Mouse (Mus musculus) left cerebral cortex, postnatal 10 days (tissue): ENCODE results near the gene Ldah. TPM values are rescaled to one million over a fixed set of nuclear protein-coding genes. Genes with fewer than 3 reads are reported as not detected.

Source experiments
- DNase-seq, 2 experiments: peaks; one replicate each; pipeline ENCODE4 v3.0.0; 2021 to 2022; ENCODE audit warnings: low spot score in 2 of 2, mixed read lengths in 1 of 2; ENCODE audit errors: extremely low spot score in 1 of 2
- intact Hi-C: fragments of 180-260 bp; cut with DNase I; formaldehyde crosslinking; loops from one replicate; pipeline ENCODE4 v1.15.1; 2025
- total RNA-seq, 2 experiments: library from RNA; stranded (reverse); gene quantifications; 2 replicates each; pipeline ENCODE4 v1.2.3; 2021

Gene Ldah
- total RNA-seq, 2 experiments from 2014 or later, result 37.5 to 43.8 TPM

DNA sequence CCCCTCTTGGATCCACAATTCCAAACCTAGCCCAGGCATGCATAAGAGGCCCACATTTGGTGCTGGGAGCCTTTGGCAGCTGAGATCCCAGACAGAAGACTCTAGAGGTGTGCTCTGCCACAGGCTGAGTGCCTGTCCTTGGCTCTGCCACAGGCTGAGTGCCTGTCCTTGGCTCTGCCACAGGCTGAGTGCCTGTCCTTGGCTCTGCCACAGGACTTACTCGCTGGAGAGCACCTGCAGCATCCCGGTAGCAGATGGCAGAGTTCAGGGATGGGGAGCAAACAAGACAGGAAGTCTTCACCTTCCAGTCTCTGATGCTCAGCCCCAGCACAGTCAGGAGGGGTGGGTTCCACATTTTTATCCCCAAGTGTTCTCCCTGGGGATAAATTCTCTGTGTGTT is 97.4 kb downstream of the Ldah start:
- intact Hi-C loops, result loop anchor here (5.0 kb wide), 1 partner anchor 313 kb away; no protein-coding TSS in a partner anchor
- no peak for DNase-seq

DNA sequence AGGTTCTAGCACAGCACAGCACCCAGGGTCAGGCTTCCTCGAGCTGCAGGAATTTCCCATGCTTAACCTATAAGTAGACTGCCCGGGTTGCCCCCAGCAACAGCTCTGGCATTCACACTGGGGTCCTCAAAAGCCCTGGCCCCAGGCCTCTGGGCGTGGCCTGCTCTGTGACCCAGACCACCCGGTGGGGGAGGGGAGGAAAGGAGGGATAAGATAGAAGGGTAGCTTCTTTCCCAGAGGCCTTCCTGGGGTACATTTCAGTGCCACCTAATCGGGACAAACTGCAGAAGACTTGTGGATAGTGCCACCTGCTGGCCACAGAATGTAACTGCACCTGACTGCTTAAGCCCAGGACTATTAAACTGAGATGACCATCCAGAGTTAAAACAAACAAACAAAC is 98.5 kb downstream of the Ldah start:
- peak in 1 of 2 experiments; percentile 73 for DNase-seq
- intact Hi-C loops, result loop anchor here (5.0 kb wide), 1 partner anchor 314 kb away; no protein-coding TSS in a partner anchor

DNA sequence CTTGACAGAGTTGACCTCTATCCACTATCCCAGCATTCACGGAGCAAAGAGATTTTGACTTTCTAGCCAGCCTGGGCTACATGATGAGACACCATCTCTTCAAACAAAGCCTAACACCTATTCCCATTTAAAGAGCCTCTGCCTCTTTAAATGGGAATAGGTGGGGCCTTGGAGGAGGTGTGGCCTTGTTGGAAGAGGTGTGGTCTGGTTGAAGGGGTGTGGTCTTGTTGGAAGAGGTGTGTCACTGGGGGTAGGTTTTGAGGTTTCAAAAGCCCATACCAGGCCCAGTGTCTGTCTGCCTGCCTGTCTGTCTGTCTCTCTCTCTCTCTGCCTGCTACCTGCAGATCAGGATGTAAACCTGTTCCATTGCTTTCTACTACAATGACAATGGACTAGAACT is 99.0 kb downstream of the Ldah start:
- intact Hi-C loops, result loop anchor here (1.0 to 5.0 kb wide), 2 partner anchors 247 to 315 kb away; no protein-coding TSS in a partner anchor
- DNase-seq, result no peak

DNA sequence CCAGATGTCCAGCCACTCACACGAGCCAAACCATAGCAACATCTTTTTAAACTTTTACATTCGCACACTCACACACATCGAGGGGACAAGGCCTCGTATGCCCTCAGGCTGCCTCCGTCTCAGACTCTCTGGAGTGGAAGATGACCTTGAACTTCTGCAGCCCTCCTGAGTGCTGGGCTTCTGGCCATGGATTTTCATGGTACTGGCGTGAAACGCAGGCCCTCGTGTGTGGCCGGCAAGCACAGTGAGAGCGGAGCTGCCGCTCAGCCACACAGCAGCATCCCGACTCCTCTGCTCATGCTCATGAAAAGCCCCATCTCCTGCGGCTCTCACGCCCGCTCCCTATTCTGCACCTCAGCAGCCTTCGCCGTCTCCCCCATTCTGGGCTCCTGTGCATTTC is 103.1 kb downstream of the Ldah start:
- intact Hi-C loops, result no loop called here
- DNase-seq, result no peak

DNA sequence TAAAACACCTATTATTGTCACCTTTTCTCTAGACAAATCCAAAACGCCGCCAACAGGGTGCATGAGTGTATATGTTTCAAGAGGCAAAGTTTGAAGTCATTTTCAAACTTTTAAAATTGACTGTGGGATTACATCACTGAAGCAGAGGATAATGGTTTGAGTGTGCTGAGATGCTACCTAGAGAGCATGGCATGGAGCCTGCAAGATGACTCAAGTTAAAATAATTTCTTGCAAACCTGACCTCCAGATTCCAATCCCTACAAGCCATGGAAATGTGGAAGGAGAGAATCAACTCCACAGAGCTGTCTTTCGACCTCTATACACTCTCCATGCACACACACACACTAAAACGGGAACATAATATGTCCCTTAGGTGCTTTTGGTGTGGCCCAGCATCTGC is 104.4 kb downstream of the Ldah start:
- intact Hi-C loops, result no loop called here
- no peak for DNase-seq

DNA sequence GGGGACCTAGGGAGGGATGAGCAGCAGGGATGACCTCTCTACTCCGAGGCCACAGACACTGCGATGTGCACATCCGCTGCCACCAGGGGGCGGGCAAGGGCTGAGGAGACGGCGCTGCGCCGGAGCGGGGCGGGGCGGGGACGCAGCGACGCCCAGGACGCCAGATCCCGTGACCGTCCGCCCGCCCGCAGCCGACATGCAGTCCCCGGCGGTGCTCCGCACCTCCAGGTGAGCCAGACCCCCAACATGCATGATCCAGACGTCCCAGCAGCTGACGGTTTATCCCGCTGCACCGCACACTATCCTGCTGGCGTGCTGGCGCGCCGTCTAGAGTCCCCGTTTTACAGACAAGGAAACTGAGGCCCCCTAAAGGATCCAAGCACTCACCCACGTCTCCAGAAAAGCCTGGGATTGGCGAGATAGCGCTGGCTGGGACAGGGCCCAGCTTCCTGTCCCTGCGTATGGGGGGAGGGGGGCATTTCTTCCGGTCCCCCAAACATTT is 105.4 kb downstream of the Ldah start, which contains the start of gene Hs1bp3:
Gene Hs1bp3 (plus strand): TSS at position 163 of the 502 bp plus-strand sequence.
- peak; percentile 71 to 93 for DNase-seq
- intact Hi-C loops, result no loop called here

DNA sequence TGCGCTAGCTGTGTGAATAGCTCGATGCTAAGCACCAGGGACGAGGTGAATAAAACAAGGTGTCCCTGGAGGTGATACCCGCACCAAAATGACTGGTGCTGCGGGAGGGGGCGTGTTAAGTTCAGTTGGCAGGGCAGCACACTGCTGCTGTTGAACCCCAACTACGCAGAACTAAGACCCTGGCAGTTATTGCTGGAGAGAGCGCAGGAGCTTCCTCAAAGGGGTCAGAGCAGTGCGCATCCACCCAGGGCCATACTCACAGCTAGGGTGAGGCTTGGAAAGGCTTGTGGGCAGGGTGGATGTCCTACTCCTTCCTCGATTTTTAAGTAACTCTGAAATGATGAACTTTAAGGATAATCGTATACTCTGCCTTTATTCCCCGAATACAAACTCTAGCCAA is 105.9 kb downstream of the Ldah start:
- DNase-seq, result no peak
- intact Hi-C loops, result no loop called here

DNA sequence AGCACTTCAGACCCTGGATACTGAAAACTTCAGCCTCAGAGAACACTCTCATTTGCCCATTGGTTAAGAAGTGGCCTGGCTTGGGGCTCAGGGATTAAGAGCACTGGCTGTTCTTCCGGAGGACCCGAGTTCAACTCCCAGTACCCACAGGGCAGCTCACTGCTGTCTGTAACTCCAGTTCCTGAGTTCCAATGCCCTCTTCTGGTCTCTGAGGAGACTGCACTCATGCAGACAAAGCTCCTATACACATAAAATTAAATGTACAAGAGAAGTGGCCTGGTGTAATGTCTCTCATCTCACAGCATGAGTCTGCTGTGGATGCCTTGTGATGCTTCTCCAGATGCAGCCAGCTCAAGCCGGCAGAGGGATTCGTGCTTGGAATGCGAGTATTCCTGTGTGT is 108.6 kb downstream of the Ldah start:
- intact Hi-C loops, result no loop called here
- no peak for DNase-seq

DNA sequence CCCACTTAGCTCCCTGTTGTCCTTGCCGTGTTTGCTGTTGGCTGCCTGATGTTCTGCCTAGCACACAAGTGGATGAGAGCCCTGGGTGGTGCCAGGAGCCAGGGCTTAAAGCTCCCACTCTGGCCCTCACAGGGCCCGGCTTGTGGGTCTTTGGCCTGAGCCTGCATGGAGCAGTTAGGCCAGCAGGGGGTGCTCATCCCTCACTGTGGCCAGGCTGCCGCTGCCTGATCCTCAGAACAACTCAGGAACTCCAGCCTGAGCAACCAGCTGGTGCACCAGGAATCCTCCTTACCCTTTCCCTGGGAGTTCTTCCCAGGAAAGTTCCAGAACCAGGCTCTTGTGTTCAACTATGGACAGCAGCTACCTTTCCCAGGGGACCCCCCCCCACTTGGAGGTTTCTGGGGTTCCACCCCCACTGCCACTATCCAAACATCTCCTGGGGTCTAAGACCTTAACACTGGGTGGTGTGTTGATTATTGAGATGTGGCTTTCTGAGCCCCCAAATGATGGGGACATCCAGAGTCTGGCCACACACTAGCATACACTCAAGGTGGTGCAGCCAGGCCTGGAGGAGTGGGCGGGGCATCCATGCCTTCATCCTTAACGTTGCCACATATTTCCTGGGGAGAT is 112.3 kb downstream of the Ldah start:
- intact Hi-C loops, result loop anchor here (10.0 kb wide), 1 partner anchor 705 kb away; the partner anchor contains the start of gene Ttc32

DNA sequence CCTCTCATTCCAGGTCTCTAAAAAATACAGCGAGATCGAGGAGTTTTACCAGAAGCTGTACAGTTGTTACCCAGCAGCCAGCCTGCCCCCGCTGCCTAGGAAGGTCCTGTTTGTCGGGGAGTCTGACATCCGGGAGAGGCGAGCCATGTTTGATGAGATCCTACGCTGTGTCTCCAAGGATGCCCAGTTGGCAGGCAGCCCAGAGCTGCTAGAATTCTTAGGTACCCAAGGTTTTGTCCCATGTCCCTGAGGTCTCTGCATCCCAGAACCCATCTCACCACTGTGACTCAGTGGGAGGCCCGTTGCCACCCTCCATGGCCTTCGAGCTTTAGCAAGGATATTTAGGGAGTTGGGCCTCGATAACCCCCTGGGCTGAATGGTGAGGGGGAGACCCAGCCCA is 113.6 kb downstream of the Ldah start:
- DNase-seq, result no peak
- intact Hi-C loops, result loop anchor here (10.0 kb wide), 1 partner anchor 703 kb away; the partner anchor contains the start of gene Ttc32

More for the DNA sequence above, 112.3 kb downstream of the Ldah start:
- DNase-seq, result peak; percentile 63 to 85

DNA sequence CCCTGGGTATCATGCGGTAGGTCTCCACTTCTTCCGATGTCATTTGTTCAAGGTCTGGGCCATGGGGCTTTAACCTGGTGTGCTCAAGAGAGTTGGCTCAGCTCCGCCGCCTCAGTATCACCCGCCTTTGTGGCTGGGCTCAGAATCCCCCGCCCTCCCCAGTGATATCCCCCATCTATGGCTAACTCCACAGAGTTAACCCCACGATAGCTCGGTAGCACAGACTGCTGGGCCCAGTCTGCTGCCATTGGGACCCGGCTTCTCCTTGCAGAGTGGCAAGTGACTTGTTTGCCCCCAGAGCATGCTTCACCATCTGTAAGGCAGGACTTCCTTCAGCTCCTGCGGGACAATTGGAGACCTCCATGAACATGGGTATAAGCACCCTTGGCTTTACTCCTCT is 116.2 kb downstream of the Ldah start:
- no peak for DNase-seq
- intact Hi-C loops, result loop anchor here (10.0 kb wide), 1 partner anchor 701 kb away; the partner anchor contains the start of gene Ttc32

DNA sequence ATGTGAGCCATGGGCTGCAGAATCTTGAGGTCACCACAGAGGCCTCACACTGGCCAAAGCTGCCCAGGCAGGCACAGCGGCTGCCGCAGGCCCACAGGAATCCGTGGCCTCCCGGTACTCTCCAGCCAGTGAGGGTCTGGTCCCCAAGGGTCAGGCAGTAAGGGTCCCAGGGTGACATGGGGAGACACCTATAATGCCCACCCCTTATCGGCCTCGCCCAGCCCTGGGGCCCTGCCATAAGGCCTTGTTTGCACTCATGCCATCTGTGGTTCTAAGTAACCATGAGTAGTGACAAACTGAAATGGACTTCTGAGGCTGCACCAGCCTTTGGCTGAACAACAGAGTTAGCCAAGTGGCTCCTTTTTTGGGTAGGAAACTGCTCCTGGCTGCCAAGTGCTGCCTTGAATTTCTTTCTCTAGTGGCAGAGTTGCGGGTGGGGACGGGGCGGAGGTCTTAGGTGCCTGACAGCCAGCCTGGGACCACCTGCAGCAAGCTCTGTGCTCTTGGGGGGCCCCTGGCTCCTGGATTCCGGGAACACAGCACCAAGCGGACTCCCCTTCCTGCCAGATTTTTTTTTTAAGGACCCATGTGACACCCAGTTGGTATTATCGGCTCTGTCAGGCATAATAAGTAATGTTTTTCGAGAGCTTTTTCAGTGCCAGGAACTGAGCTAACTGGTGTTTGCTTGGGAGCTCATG is 117.5 kb downstream of the Ldah start:
- intact Hi-C loops, result loop anchor here (5.0 to 10.0 kb wide), 2 partner anchors 127 to 699 kb away; partner anchors contain the start of gene Ttc32

DNA sequence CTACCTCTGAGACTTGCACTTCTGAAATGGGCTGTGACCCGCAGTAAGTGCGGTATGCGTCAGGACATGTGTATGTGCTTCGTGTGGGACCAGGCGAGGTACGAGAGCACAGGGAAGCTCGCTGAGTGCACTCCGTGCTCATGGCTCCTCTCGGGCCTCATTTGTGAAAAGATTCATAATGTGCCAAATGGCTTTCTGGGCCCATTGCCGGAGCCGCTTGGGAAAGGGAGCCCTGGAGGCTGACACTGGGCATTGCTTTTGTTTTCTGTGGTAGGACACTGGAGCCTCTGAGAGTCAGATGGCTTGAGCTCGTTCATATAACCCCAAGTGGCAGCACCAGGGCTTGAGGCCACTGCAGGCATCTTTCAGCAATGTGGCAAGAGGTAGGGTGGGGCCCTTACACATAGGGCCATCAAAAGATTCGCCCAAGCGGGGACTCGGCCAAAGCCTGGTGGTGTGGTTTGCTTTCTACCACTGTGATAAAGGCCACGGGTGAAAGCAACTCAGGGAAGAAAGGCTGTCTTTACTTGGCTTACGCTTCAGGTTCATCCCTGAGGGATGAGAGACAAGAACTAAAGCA is 118.1 kb downstream of the Ldah start:
- intact Hi-C loops, result loop anchor here (1.0 to 10.0 kb wide), 3 partner anchors 126 to 699 kb away; partner anchors contain the start of gene Ttc32
- no peak for DNase-seq

More for the DNA sequence above, 117.5 kb downstream of the Ldah start:
- DNase-seq, result no peak

DNA sequence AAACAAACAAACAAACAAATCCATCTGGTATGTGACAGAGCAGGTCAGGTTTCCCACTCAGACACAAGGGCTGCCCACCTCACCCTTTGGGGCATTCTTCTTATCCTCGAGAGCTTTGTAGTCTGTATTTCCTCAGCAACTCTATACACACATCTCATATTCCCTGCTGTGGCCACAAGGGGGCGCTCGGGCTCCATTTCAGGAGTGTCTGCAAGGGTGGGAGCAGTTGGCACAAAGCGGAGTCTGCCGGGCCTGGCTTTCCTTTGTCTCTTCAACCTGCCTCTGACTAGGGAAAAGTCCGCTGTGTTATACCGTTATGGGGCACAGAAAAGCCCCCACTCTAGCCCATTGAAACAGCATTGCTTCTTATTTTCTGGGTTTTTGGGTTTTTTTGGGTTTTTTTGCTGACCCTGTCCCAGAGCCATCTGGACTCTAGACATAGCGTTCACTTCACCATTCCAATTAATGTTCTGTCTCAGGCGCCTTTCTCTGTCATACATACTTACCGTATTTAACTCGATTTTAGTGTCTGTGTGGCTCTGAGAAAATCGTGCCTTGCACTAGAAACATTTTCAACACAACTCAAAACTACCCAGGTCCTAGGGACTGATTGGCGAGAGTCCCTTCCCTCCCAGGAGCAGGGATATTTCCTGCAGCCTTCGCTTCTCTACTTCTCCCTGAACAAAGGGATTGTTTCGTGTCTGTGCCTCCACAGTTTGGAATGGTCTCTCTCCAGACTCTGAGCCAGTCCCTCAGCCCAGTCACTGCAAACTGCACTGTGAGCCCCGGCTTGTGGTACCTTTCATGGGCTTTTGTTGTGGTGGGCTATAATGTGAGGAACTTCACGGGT is 119.1 kb downstream of the Ldah start:
- DNase-seq, result peak; percentile 94 to 95
- intact Hi-C loops, result loop anchor here (1.0 to 10.0 kb wide), 3 partner anchors 125 to 698 kb away; partner anchors contain the start of gene Ttc32

DNA sequence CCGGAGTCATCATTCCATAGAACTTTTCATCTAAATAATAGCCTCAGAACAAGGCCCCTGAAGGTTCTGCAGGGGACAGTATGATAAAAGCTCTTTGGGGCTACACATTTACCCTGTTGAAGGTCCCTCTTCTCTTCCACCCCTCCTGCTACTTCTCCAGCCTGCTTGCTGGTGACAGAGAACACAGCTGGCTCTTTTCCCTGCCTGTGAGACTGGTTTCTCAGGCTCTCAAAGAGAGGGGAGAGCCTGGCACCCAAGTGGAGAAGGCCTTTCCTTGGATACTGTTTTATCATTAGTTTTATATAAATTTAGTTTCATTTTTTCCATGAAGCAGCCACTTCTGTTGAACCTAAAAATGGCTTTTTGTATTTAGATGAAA is 119.8 kb downstream of the Ldah start:
- no peak for DNase-seq
- intact Hi-C loops, result loop anchor here (5.0 to 10.0 kb wide), 2 partner anchors 125 to 697 kb away; partner anchors contain the start of gene Ttc32

DNA sequence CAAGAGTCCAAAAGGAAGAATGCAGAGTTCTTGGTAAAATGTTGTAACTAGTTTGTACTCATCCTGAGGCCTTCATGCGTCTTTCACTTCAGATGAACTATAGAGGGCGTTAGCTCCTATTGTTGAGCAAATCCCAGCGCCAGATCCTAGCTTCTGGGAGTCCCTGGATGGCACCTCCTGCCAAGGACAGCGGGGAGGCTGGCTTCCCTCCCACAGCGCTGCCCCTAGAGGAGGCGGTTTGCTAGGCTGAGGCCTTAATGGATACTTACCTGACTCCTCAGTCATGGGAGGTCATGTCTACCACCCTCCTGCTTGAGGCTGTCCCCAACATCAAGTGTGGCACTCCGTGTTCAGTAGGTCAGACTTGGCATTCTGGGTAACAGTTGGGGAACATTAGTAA is 121.3 kb downstream of the Ldah start:
- intact Hi-C loops, result loop anchor here (5.0 to 10.0 kb wide), 2 partner anchors 123 to 696 kb away; partner anchors contain the start of gene Ttc32
- no peak for DNase-seq

DNA sequence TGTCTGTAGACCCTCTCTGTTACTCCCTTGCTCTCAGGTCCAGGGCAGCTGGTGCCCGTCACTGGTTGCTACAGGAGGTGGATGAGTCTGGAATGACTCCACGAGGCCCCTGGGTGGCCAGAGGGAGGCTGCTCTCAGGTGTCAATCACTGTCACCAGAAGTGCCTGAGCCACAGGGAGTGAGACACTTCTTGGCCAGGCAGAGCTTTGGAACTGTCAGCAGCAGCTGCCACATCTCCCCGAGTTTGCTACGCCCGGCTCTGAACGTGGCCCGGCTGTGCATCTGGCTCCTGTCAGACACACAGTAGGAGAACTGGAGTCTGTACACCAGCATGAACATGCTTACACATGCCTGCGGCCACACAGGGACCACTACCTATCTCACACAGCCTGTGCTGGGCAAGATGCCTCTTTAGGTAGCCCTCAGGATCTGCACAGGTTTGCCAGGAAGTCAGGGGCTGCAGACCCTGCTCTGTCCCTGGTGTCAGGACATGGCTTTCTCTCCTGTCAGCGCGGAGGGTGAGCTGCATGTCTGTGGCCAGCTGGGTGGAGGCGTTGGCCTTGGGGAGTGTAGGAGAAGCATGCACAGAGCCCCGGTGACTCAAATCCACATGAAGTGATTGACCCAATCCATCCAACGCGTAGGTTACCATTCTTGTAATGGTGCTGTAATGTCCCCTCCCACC is 123.7 kb downstream of the Ldah start:
- intact Hi-C loops, result no loop called here
- DNase-seq, result peak in 1 of 2 experiments; percentile 15

DNA sequence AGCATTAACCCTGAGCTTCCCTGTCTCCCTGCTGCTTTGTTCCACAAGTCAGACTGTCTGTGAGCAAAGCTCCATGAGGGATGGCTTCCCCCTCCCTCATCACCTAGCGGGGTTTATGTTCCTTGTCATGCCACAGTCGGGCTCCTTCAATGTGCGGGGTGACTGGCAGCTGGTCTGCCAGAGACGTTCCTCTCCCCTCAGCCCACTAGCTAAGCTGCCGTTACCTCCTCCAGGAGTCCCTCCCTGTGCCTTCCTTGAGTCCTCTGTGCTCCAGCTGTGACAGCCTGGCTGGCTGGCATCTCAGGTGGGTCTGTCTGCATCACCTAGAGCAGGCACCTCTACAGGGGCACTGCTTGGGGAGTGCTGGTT is 124.3 kb downstream of the Ldah start:
- intact Hi-C loops, result no loop called here
- no peak for DNase-seq
